Mouse (Mus musculus) cerebellum, adult 18-20 months (tissue): ENCODE measurements around the gene Espn.

Source experiments
- DNase-seq, 2 experiments: peaks; one replicate each; pipeline ENCODE4 v3.0.0; 2021

Espn gene

DNA sequence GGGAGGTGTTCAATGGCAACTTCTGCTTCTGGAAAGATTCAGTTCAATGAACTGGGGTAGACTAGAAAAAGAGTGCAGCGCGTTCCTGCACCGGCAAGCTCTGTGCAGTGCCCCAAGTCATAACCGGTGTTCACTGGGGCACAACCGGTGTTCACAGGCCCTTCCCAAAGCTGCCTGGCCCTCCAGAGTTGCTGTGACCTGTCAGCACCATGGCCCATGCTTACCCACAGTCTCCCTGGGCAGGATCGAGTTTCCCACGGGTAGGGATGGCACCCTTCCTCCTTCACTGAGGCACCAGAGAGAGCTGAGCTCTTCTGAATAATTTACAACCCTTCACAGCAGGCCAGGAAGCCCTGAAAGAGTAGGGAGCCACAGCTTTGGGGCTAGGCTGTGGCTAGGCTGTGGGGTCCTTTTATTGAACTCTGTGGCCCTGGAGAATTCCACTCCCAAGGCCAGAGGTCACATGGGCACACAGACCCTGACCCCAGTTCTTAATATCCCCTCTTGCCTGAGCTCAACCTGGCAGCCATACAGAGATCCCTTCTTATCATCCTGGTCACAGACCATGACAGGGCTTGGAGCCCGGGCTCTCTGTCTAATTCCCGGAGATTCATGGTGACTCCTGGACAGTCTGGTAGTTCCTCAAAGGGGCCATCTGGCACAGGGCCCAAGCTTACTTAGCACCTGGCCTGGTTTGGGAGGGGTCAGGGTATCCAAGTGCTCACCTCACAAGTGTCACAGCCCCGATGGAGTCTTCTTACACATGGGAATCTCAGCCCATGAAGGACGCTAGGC is 5.9 kb downstream of the Espn start:
- no peak for DNase-seq

DNA sequence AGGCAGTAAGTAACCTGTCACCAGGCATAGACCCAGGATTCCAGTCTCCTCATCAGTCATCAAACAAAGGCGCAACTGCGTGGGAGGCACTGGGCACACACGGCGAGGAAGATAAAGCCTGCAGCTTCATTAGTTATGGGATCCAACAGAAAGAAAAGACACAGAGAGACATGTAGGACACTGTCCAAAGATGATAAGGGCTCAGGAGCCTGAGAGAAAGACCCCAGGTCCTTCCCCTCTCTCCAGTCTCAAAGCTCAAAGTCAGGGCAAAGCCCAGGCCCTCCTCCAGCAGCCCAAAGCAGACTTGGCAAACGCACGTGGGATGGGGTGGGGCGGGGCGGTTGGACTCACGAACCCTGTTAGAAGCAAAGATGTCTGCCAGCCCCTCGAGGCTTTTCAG is 6.7 kb downstream of the Espn start:
- no peak for DNase-seq

DNA sequence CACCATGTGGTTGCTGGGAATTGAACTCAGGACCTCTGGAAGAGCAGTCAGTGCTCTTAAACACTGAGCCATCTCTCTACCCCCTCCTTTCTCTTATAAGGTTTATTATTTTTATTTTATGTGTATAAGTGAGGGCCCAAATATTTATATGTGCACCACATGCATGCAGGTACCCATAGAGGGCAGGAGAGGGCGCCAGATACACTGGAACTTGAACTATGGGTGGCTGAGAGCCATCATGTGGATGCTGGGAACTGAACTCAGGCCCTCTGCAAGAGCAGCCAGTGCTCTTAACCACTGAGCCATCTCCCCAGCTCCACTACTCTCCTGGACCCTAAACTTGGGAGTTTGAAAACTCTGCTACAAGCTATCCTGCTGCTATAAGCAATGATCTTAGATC is 8.5 kb downstream of the Espn start:
- DNase-seq = no peak

DNA sequence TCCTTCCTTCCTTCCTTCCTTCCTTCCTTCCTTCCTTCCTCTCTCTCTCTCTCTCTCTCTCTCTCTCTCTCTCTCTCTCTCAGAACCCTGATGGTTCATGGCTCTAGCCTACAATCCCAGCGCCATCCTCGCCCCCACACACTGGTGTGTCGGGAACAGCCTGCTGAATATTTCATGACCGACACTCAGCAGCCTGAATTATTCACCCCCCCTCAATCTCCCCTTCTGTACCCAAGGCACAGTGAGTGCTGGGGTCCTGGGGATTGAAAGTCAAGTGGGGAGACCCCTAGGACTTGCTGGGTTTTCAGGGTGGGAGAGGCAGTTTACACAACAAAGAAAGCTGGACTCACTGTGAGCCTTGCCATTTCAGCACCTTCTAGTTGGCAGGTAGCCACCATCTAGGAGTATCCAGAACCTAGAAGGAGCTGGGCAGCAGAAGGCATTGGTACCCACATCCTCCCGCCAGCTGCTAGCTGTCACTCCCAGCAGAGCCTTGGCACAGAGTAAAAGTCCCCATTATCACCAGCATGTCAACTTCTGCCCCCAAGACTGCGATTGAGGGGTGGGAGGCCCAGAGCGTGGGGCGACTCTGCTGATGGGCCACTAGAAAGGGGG is 10.5 kb downstream of the Espn start:
- no peak for DNase-seq

DNA sequence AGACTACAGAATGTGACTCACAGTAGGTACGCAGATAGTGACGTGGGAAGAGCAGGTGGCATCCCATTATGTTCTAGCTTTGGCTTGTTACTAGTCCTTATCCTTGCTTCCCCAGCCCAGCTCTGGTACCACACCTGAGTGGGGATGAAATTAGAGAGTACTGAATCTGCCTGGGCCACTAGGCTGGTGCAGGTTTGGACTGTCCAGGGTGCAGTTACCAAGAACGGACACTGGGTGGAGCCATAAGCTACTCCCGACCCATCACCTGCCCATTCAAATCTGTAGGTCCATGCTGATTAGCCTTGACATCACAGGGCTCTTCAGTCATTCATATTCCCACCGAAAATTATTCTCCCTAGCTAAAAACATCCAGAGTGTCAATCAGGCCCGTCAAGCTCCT is 11.7 kb downstream of the Espn start:
- DNase-seq = peak; percentile 43 to 47

DNA sequence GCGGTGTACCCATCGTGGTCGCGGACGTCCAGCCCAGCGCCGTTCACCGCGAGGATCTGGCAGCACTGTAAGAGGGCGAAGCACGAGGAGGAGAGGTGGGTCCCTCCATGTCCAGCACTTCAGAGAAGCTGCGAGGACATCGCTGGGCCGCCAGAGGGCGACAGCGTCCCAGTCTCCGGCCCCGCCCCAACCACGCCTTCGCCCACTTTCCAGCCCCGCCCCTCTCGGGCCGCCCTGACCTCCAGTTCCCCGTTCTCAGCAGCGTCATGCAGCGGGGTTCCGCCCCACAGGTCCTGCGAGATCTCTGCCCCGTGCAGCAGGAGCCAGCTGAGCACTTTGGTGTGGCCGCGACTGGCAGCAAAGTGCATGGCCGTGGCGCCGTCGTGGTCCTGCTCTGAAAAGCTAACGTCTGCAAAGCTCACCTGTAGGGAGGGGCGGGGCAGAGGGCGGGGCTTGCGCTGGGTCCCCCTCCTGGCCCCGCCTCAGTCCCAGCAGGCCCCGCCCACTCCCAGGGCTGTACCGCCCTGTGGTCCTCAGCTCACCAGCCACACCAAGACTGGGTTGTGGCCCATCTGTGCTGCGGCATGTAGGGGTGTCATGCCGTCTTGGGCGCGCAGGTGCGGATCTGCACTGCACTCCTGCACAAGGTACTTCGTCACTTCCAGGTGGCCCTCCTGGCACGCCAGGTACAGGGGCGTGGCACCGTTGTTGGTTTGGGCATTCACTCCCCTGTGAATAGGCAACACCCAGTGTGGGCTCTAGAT is 13.5 kb downstream of the Espn start:
- DNase-seq = peak; percentile 79 to 82

DNA sequence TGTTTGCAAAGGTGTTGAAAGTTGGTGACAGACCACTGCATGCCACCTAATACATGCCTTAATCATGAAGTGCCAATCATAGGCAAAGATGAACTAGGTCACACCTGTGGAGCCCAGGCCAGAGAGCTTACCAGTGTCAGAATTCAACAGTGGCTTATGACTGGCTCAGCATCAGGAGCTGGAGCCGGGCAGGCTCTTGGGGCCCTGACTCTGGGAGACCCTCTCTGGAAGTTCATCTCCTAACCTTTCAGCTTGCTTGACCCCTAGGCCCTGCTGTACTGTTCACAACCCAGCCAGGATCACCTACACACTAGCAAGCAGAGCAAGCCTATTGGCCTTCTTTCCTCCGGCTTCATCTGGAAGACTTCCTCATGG is 15.3 kb downstream of the Espn start:
- DNase-seq = no peak

DNA sequence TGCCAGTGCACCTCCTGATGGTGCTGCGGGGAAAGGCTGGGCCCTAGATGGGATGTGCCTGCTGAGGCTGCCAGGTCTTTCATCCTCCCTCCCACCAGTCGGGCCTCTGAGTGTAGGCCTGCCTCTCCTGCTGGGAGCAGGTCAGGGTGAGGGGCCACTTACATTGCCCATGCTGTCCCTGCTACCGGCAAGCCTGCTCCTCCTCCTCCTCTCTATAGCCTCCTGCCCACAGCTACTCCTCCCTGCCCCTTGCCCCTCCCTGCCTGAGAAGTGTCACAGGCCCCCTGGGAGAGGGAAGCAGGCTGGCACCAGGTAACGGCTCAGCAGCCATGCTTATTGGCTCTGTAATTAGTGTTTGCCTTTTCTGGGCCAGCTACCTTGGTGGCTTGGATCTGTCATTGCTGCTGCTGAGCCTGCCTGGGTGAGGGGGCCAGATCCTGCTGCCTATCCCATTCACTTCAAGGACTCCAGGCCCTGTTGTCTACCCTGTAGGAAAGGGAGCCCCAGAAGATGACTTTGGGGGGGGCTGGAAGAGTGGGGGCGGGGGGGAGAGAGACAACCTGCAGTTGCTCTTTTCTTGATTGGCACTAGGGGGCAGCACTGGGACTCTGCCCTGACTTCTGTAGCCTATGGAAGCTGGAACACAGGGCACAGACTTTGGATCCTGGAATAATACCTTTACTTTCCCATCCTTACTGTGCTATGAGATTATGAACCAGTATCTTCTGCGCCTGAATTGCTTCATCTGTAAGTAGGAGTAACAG is 15.9 kb downstream of the Espn start:
- peak; percentile 28 to 41 for DNase-seq

DNA sequence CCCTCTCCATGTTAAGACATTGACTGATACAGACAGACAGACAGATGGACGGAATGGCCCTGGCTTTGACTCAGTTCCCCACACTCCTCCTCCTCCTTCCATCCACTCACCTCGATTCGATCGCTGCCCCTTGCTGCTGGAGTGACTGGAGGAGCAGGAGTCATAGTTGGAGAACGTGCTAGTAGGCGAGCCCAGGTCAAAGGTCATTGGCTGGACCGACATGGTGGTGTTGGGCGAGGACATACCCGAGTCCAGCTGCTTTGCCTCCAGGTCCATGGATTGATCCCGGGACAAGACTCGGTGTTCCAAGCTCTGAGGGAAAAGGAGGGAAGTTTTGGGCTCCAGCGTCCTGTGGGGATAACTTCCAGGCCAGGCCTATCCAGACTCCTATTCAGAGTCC is 16.8 kb downstream of the Espn start:
- no peak for DNase-seq

DNA sequence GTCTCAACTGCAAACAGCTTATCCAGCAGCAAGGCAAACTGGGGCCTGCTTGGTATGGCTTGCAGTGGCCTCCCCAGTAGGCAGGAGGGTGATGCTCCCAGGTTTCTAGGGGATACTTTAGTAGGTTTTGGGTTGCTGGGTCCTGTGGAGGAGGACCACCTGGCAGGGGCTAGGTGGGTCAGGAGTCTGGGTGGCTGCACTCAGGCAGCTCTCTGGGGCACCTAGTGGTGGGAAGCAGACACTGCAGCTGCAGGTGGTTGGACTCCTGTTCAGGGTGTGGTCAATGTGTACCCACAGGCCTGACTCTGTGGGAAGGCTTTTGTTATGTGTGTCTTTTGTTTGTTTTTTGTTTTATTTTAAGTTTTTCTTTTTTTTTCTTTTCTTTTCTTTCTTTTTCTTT is 17.7 kb downstream of the Espn start:
- DNase-seq = peak; percentile 51 to 53

DNA sequence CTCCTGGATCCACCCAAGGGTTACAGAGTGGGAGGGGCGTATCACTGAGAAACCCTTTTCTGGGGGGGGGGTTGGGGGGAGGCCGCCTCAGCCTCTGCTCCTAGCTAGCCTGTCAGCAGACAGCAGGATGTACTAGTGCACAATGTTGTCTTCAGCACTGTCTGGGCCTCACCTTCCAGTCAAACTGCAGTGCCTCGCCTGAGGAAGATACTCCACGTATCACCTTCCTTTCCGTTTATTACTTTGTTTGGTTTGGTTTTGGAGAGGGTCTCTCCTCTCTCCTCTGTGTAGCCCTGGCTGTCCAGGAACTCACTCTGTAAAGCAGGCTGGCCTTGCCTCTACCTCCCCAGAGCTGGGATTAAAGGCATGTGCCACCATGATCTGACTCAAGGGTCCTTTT is 19.0 kb downstream of the Espn start:
- no peak for DNase-seq

DNA sequence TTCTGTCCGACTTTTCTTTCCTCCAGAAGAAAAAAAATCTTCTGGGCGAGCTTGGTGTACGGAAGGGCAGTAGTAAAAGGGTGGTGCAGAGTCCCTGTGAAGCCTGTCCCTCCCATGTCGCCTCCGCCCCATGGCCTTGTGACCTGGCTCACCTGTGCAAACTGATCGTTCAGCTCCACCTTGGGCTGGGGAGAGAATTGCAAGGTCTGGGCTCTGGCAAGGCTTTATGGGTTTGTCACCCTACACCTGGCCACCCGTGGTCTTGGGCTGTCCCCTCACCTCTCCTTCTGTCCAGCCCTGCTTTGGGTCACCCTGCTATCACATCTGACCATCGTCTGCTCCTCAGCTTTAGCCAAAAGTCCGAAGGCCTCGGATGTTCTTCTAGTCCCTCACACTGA is 19.4 kb downstream of the Espn start:
- no peak for DNase-seq

DNA sequence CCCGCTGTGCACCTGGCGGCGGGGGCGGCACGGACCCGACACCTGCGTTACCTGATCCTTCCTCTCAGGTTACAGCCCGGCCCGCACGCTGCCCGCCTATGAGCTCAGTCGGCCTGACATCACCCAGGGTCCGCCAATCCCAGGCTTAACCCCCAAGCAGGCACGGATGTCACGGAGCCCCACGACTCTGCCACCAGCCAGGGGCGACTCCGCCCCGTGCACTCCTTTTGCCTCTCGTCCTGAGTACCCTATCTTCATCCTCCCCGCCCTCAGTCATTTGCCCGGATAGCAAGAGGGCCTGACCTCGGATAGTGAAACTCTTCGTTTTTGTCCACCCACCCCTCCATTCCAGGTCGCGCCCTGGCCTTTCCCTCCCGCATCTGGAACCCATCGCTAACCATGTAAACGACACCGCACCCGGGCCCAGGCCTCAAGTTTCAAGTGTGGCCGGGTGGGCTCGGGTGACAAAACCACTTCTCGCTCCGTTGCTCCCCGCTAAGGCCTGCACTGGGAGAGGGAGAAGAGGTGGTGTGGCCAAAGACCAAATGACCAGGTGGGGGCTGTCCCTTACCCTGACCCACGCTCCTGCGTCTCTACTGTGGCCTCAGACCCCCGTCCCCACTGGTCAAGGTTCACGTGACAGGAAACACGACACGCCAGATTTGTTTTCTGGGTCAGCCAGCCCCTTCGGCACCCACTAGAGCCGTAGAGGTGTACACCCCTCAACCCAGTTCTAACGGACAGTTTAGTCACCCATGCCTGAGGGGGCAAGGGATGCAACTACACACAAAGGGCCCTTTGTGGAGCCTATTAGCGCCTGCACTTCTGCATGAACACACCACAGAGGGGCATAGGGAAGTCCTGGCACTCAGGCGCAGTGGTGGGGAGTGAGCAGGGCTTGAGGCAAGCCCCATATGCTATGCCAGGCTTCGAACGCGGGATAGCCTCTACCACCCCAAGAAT is 20.1 kb downstream of the Espn start:
- no peak for DNase-seq

DNA sequence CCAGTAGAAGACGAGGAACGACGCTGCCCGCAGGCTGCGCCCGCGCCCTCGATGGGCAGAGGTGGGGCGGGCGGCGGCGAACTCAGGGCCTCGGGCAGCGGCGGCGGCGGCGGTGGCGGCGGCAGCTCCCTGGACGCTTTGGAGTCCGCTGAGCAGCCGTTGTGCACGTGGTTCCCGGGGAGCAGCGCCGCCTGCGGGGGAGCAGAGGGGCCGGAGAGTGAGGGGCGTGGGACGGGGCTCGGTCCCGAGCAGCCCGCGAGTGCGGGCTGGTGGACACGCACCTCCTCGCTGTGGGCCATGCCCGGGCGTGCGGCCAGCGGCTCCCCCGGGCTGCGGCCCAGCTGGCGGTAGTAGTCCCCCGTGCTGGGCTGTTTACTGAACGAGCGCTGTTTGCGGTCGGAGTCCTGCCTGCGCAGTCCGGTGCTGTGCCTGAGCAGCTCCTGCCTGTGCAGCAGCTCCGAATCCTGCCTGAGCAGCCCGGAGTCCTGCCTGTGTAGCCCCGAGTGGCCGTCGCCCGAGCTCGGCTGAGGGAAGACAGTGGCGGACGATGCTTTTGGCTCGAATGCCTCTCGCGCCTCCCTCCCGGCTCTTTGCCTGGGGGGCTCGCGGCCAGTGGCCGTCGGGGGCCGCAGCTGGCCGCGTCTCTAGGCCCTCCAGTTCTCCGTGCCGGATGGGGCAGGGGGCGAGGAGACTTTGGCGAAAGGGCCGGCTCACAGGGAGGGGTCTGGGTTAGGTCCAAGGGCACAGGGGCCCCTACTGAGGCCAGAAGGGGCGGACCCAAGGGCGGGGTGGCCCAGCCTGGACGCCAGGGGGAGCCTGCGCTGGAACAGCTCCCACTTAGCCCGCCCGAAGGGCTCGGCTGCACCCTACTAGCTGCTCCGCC is 21.2 kb downstream of the Espn start:
- peak; percentile 27 to 43 for DNase-seq

DNA sequence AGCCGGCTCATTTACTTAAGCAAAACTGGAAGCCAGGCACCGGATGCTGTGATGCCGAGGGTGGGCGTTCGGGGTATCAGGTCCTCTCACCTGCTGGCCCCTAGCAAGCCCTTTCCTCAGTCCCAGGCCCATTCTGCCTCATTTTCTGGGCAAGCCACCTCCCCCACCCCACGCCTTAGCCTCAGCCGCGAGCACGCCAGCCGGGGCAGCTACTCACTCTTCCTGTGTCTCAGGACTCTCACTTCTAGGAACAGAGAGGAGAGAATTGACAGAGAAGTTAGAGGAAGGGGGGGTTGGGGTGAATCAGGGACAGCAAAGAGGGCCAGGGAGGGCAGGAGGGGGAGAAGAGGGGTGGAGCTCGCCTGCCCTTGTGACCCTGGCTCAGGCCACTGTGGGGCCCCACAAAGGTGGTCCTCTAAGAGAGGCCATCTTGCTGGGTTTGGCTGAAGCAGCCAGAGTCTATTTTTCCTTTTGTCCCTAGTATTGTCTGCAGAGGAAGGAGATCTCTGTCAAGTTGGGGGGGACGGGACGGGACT is 22.7 kb downstream of the Espn start:
- no peak for DNase-seq

DNA sequence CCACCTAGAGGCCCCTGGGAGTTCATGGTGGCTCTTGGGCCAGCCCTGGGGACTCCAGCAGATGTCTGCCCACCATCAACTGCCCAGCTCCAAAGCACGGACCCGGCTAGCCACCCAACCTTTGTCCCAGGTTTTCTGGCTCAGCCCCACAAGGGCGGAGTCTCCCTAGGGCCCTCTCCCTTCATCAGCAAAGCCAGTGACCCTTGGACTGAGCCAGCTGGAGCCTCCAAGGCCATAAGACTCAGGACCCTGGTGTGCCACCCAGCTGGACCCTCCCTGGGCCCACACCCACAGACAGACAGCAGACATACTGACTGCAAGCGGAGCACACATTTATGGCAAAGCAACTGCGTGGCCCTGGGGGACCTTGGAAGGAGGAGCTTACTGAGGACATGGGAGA is 23.4 kb downstream of the Espn start:
- DNase-seq = no peak

DNA sequence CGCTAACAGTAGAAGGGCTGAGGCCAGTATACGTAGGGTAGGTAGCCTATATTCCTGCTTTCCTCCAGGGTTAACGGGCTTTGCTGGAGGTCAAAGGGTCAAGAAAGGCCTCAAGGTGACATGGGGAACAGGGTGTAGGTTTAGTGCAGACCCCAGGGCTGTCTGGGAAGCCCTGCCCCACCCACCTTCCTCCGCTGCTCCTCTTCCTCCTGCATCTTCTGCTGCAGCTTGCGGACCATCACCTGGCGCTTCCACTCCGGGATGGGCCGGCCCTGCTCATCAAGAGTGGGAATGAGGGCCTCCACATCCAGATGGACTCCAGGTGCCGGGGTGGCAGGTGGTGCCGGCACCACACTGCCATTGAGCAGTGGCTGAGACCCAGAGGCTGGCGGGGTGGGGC is 24.3 kb downstream of the Espn start:
- DNase-seq = no peak

DNA sequence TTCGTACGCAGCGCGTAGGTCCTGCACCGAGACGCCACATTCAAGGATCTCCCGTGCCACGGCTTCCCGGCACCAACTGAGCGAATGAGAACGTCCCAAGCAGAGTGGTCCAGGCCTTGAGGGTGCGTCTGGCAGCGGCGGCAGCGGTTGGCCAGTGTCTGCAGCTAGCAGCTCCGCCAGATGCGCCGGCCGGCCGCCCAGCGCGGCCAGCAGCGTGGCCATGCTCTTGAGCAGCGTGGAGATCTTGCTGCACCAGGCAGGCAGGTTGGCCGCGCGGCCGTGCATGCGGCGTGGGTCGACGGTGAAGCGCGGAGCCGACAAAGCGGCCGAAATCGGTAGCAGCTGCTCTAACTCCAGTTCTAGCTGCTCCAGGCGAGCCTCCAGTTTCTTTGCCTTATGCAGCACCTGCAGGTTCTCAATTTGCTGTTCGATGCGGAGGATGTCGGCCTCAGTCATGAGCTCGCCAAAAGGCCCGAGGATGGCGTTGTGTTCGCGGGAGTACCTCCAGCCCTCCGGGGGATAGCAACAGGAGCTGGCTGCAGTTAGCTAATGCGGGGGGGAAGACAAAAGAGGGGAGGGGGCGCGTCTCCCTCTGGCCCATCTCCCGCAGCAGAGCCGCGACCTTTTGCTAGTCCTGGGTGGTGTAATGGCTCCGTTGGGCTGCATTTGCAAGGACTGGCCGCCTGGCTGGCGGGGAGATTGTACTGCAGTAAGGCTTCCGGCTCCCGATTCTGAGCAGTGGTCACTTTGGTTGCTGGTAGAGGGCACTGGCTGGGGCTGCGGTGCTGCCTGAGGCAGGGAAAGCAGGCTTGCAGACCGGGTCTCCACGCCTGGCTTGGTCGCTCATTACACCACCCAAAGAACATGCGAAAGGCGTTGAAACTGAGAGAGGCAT is 25.9 kb downstream of the Espn start:
- peak in 1 of 2 experiments; percentile 15 for DNase-seq

DNA sequence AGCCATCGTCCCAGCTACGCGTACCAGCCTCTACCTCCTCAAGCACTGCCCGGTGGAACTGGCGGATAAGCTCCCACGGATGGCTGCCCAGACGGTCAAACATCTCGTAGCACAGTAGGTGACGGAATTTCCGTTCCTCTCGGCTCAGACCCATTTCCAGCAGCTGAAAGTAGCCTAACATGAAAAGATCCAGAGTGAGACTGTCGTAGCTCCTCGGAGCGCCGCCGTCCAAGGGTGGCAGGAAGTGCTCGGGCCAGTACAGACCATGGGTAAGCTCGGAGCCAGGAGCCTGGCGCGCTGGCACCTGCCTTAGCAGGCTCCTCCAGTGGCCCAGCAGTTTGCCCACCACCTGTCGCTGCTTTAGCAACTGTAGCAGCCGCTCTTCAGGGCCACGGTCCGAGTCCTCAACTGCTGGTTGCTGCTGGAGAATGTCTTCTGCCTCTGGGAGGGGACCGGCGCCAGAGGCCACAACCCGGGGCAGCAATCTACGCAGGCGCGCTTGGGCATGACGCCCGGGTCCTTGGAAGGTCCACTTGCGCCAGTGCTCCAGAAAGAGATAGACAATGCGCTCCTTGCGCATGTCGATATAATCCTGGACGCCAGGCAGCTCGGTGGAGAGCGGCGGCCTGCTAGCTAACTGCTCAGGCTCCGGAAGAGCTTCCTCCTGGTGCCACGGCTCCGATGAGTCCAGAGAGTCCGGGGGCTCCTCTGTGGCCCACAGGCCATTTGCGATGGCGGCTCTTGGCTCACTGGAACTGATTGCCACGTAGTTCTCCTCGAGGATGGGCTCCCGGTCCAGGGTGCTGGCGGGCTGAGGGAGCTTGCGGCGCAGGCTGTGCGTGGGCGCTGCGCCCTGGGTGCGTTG is 26.8 kb downstream of the Espn start:
- DNase-seq = peak; percentile 49 to 58
